In the genomic region with DNA sequence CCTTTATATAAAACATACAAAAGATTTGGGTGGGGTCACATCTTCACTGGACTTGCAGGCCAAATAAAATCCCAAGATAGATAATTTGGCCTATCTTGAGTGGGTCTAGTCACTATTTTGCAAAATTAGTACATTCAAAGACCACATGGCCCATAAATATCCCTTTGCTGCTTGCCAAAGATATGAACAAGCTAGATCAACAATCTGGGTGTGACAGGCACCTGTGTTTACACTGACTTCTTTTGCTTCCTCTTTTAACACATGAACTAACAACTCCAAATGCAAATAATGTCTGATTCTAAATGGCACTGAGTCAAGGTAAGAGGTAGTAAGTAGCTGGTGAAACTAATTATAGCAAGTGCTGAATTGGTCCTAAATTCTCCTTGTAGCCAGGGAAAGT, we compare ENCODE assay signal across 22 mouse cellular contexts.
A peak's percentile ranks its signal among the peaks of the same experiment; 100 is the strongest.
DNase-seq lines count a peak whose midpoint lies in the region; ATAC-seq and TF ChIP-seq lines count a peak whose summit lies in the region.
"Had no signal": no experiment of that assay in that cellular context is flagged by ENCODE, and none has a peak within 500 bp of the region (broad histone marks: within the 10 kb centered on the region; RNA-seq: fewer than 3 reads in every experiment).

No protein-coding gene starts in this region.

- no peak overlapping the region for H3K4me2 ChIP-seq in forebrain, embryonic 15.5 days (replicated peaks)
- no peak overlapping the region for H3K4me2 ChIP-seq in neural tube, embryonic 13.5 days
- no peak overlapping the region for H3K4me2 ChIP-seq in neural tube, embryonic 15.5 days
- H3K4me2 ChIP-seq in stomach, postnatal 0 days (replicated peaks; ENCODE audit: low read depth): no peak overlapping the region
- H3K4me2 ChIP-seq: heart, embryonic 11.5 days; hindbrain, embryonic 13.5 days; intestine, embryonic 15.5 days had no signal

- no peak overlapping the region for H3K9ac ChIP-seq in forebrain, embryonic 15.5 days (replicated peaks)
- no peak overlapping the region for H3K9ac ChIP-seq in neural tube, embryonic 13.5 days
- no peak overlapping the region for H3K9ac ChIP-seq in neural tube, embryonic 15.5 days (replicated peaks)
- no peak overlapping the region for H3K9ac ChIP-seq in MEL (ENCODE audit: control insufficient read depth, low read depth, low read length, poor library complexity, severe bottlenecking)
- H3K9ac ChIP-seq in stomach, postnatal 0 days (ENCODE audit: low read length): no peak overlapping the region
- H3K9ac ChIP-seq: hindbrain, embryonic 13.5 days; intestine, embryonic 15.5 days had no signal

- peaks cover 10% of the 10 kb centered on the region for H3K4me1 ChIP-seq in forebrain, embryonic 15.5 days
- H3K4me1 ChIP-seq in forebrain, embryonic 10.5 days: no peaks in the 10 kb centered on the region
- H3K4me1 ChIP-seq in neural tube, embryonic 13.5 days (replicated peaks): peaks cover 16% of the 10 kb centered on the region; the same call in 1 of the 2 replicates
- peaks cover 2% of the 10 kb centered on the region; the same call in 1 of the 2 replicates for H3K4me1 ChIP-seq in neural tube, embryonic 15.5 days
- no peaks in the 10 kb centered on the region for H3K4me1 ChIP-seq in MEL (ENCODE audit: control insufficient read depth in 1 of 2, insufficient read depth in 2 of 2, low read length in 2 of 2)
- H3K4me1 ChIP-seq in stomach, postnatal 0 days (replicated peaks; ENCODE audit: control insufficient read depth, insufficient read depth): no peaks in the 10 kb centered on the region
- H3K4me1 ChIP-seq: hindbrain, embryonic 10.5 days; intestine, embryonic 15.5 days had no signal

- peak overlapping the region; percentile 66; the same call in 1 of the 2 replicates for H3K27ac ChIP-seq in forebrain, embryonic 15.5 days (replicated peaks)
- H3K27ac ChIP-seq in forebrain, embryonic 10.5 days: no peak overlapping the region
- 0 out of 2 replicates have a peak overlapping the region, but pooled peaks have one; percentile 61 for H3K27ac ChIP-seq in neural tube, embryonic 13.5 days (replicated peaks)
- no peak overlapping the region for H3K27ac ChIP-seq in neural tube, embryonic 15.5 days (replicated peaks)
- no peak overlapping the region for H3K27ac ChIP-seq in MEL (ENCODE audit: control insufficient read depth, low read depth, low read length)
- no peak overlapping the region for H3K27ac ChIP-seq in stomach, postnatal 0 days (replicated peaks)
- H3K27ac ChIP-seq: hindbrain, embryonic 10.5 days; intestine, embryonic 15.5 days had no signal

- H3K79me2 ChIP-seq in MEL (ENCODE audit: control insufficient read depth, insufficient read depth, low read length, poor library complexity): no peaks in the 10 kb centered on the region

- no peak for DNase-seq in forebrain, embryonic 10.5 days (ENCODE audit: extremely low spot score, low spot score)
- no peak for DNase-seq in MEL (ENCODE audit: low read depth, low spot score)
- DNase-seq in stomach, postnatal 0 days (ENCODE audit: low spot score): no peak
- DNase-seq in frontal cortex, postnatal 14 days (ENCODE audit: low spot score in 2 of 2): no peak
- DNase-seq in lung, adult 18-20 months: no peak
- DNase-seq: adrenal gland, adult 2 months; adrenal gland, postnatal 25 days; cerebellum, adult 18-20 months; cerebellum, adult 9-10 months; cerebellum, postnatal 14 days; gastrocnemius, postnatal 10 days; gastrocnemius, postnatal 36 days; heart, postnatal 36 days; kidney, adult 11 months had no signal

- H3K36me3 ChIP-seq in forebrain, embryonic 15.5 days: no peaks in the 10 kb centered on the region
- no peaks in the 10 kb centered on the region for H3K36me3 ChIP-seq in forebrain, embryonic 10.5 days (replicated peaks)
- H3K36me3 ChIP-seq in neural tube, embryonic 13.5 days: no peaks in the 10 kb centered on the region
- no peaks in the 10 kb centered on the region for H3K36me3 ChIP-seq in neural tube, embryonic 15.5 days
- H3K36me3 ChIP-seq in MEL (ENCODE audit: control insufficient read depth in 1 of 2, insufficient read depth in 2 of 2, low read length in 2 of 2): no peaks in the 10 kb centered on the region
- no peaks in the 10 kb centered on the region for H3K36me3 ChIP-seq in stomach, postnatal 0 days (ENCODE audit: control insufficient read depth, insufficient read depth, low read length)
- H3K36me3 ChIP-seq: G1E; hindbrain, embryonic 10.5 days; hindbrain, embryonic 13.5 days; intestine, embryonic 15.5 days had no signal

- no peaks in the 10 kb centered on the region for H3K27me3 ChIP-seq in forebrain, embryonic 15.5 days
- H3K27me3 ChIP-seq in forebrain, embryonic 10.5 days (ENCODE audit: poor library complexity, severe bottlenecking): no peaks in the 10 kb centered on the region
- no peaks in the 10 kb centered on the region for H3K27me3 ChIP-seq in neural tube, embryonic 13.5 days
- H3K27me3 ChIP-seq in neural tube, embryonic 15.5 days (replicated peaks): no peaks in the 10 kb centered on the region
- peaks cover 0 to 2% of the 10 kb centered on the region in 2 experiments; a peak in 1 of 4 replicates for H3K27me3 ChIP-seq in MEL (ENCODE audit: control insufficient read depth in 1 of 2, insufficient read depth in 2 of 2, low read length in 2 of 2)
- H3K27me3 ChIP-seq in stomach, postnatal 0 days (ENCODE audit: control insufficient read depth, insufficient read depth, low read length): no peaks in the 10 kb centered on the region
- H3K27me3 ChIP-seq: hindbrain, embryonic 13.5 days; intestine, embryonic 15.5 days had no signal

- no peak for TF ChIP-seq CTCF in MEL (IDR thresholded peaks at IDR 0.05 in 2 of 3, conservative IDR thresholded peaks at IDR 0.05 in 1 of 3; ENCODE audit: control insufficient read depth in 1 of 3, insufficient read depth in 1 of 3, low read depth in 2 of 3, low read length in 3 of 3, poor library complexity in 1 of 3, severe bottlenecking in 1 of 3)
- no peak for TF ChIP-seq CTCF in stomach, postnatal 0 days (IDR thresholded peaks at IDR 0.05; ENCODE audit: low read depth)

- no peaks in the 10 kb centered on the region for H3K9me3 ChIP-seq in forebrain, embryonic 15.5 days
- no peaks in the 10 kb centered on the region for H3K9me3 ChIP-seq in forebrain, embryonic 10.5 days
- no peaks in the 10 kb centered on the region for H3K9me3 ChIP-seq in neural tube, embryonic 13.5 days
- H3K9me3 ChIP-seq in neural tube, embryonic 15.5 days (replicated peaks): no peaks in the 10 kb centered on the region
- no peaks in the 10 kb centered on the region for H3K9me3 ChIP-seq in MEL (replicated peaks; ENCODE audit: insufficient read depth, low read length)
- no peaks in the 10 kb centered on the region for H3K9me3 ChIP-seq in stomach, postnatal 0 days (ENCODE audit: control insufficient read depth, low read length)
- H3K9me3 ChIP-seq: G1E; hindbrain, embryonic 10.5 days; hindbrain, embryonic 13.5 days; intestine, embryonic 15.5 days had no signal

- peak; percentile 41; the same call in 1 of the 2 replicates for ATAC-seq in forebrain, embryonic 15.5 days (replicated peaks)
- ATAC-seq in neural tube, embryonic 13.5 days (ENCODE audit: low read depth): no peak
- ATAC-seq in neural tube, embryonic 15.5 days (ENCODE audit: low FRiP score): no peak
- ATAC-seq in stomach, postnatal 0 days (ENCODE audit: low FRiP score, low TSS enrichment): 0 out of 2 replicates have a peak, but pooled peaks have one; percentile 35
- ATAC-seq: intestine, embryonic 15.5 days had no signal

- TF ChIP-seq EP300 in MEL (IDR thresholded peaks at IDR 0.05; ENCODE audit: low read depth in 1 of 2, low read length in 2 of 2): no peak
- peak; percentile 37 for TF ChIP-seq EP300 in stomach, postnatal 0 days (optimal IDR thresholded peaks at IDR 0.05)

- TF ChIP-seq RAD21 in MEL (IDR thresholded peaks at IDR 0.05; ENCODE audit: low read depth, low read length): no peak

- TF ChIP-seq POLR2A in MEL (IDR thresholded peaks at IDR 0.05; ENCODE audit: control insufficient read depth in 1 of 2, insufficient read depth in 1 of 2, low read depth in 1 of 2, low read length in 2 of 2, poor library complexity in 1 of 2): no peak

- no peak overlapping the region for H3K4me3 ChIP-seq in forebrain, embryonic 15.5 days
- H3K4me3 ChIP-seq in forebrain, embryonic 10.5 days: no peak overlapping the region
- no peak overlapping the region for H3K4me3 ChIP-seq in neural tube, embryonic 13.5 days
- H3K4me3 ChIP-seq in neural tube, embryonic 15.5 days (replicated peaks): no peak overlapping the region
- H3K4me3 ChIP-seq in MEL (ENCODE audit: control insufficient read depth in 1 of 2, insufficient read depth in 1 of 2, low read depth in 2 of 2, low read length in 2 of 2): no peak overlapping the region
- no peak overlapping the region for H3K4me3 ChIP-seq in stomach, postnatal 0 days (ENCODE audit: low read depth, low read length)
- H3K4me3 ChIP-seq: hindbrain, embryonic 10.5 days; hindbrain, embryonic 13.5 days; intestine, embryonic 15.5 days had no signal

TF ChIP-seq in MEL, 35 proteins besides CTCF, POLR2A, EP300 and RAD21:
- TF ChIP-seq BHLHE40 (IDR thresholded peaks at IDR 0.05; ENCODE audit: borderline replicate concordance, low read depth, low read length): no peak
- no peak for TF ChIP-seq ZC3H11A (IDR thresholded peaks at IDR 0.05; ENCODE audit: low read depth, low read length)
- no peak for TF ChIP-seq UBTF (IDR thresholded peaks at IDR 0.05; ENCODE audit: borderline replicate concordance, insufficient read depth, low read depth, low read length)
- TF ChIP-seq ZNF384 (IDR thresholded peaks at IDR 0.05; ENCODE audit: low read depth, low read length): no peak
- no peak for TF ChIP-seq MXI1 (IDR thresholded peaks at IDR 0.05; ENCODE audit: low read depth, low read length)
- TF ChIP-seq NRF1 (IDR thresholded peaks at IDR 0.05; ENCODE audit: insufficient read depth, low read depth, low read length, poor library complexity, severe bottlenecking): no peak
- 0 out of 2 replicates have a peak, but pooled peaks have one; percentile 9 for TF ChIP-seq ETS1 (IDR thresholded peaks at IDR 0.05; ENCODE audit: low read depth, low read length)
- no peak for TF ChIP-seq NELFE (IDR thresholded peaks at IDR 0.05; ENCODE audit: low read depth, low read length)

Comparison
In these comparisons a context has a peak if more than half of its experiments do, and no peak if none do; other contexts are left out.
1. H3K27ac ChIP-seq: peak in forebrain, embryonic 15.5 days (single experiment) and neural tube, embryonic 13.5 days (single experiment); none in forebrain, embryonic 10.5 days (single experiment), neural tube, embryonic 15.5 days (single experiment), MEL (single experiment) and stomach, postnatal 0 days (single experiment).
2. ATAC-seq: peak in forebrain, embryonic 15.5 days (single experiment) and stomach, postnatal 0 days (single experiment); none in neural tube, embryonic 13.5 days (single experiment) and neural tube, embryonic 15.5 days (single experiment).